Mouse (Mus musculus) heart, adult 2 months (tissue): ENCODE results near the gene Tekt1.

Source experiments
- CTCF ChIP-seq: fragments of 200-600 bp; IDR thresholded peaks from 2 replicates; pipeline ENCODE4 v1.8.1; 2022; ENCODE audit warnings: antibody characterized with exemption, mild to moderate bottlenecking, moderate library complexity
- POLR2A ChIP-seq: fragments of 200-500 bp; IDR thresholded peaks from 2 replicates; pipeline ENCODE4 v1.6.1; 2011; ENCODE audit warnings: mild to moderate bottlenecking, low read depth, low read length, control low read depth; ENCODE audit not compliant: insufficient read depth

DNA sequence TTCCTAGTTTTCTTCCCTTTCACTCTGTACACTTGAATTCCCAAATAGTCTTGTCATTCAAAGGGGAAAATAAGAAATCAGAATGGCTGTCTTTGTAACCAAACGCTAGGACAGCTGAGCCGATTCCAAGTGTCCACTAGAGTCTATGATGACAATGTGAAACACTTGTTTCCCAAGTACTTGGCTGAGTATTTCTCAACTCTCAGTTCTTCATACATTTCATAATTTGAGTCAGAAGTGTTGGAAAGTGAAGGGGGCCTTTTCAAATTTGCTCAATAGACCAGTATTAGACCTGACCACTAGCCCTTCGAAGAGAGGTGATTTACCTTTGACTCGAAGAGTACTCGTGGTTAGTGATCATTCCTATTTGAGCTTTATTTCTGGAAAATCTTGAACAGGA lies 2.3 kb upstream of the Tekt1 start:
- no peak for TF ChIP-seq POLR2A
- TF ChIP-seq CTCF: no peak
